Comparison of ENCODE assay signal across 17 mouse cellular contexts in genomic region chr5:64985971-64986370, GRCm38 (mm10). TPM values are rescaled to one million over a fixed set of nuclear protein-coding genes. Genes with fewer than 3 reads are reported as not detected.
A peak's percentile ranks its signal among the peaks of the same experiment; 100 is the strongest.
DNase-seq lines count a peak whose midpoint lies in the region; ATAC-seq lines count a peak whose summit lies in the region.
"Had no signal": no experiment of that assay in that cellular context is flagged by ENCODE, and none has a peak within 500 bp of the region (broad histone marks: within the 10 kb centered on the region; RNA-seq: fewer than 3 reads in every experiment).

No protein-coding gene starts in this region.

- H3K4me1 ChIP-seq in kidney, embryonic 14.5 days (ENCODE audit: control insufficient read depth, insufficient read depth, low read length), result no peaks in the 10 kb centered on the region
- H3K4me1 ChIP-seq: midbrain, embryonic 12.5 days had no signal

- no peak for ATAC-seq in kidney, embryonic 14.5 days (ENCODE audit: low FRiP score, low TSS enrichment)
- ATAC-seq: hindbrain, postnatal 0 days had no signal

- H3K4me2 ChIP-seq in kidney, embryonic 14.5 days (replicated peaks; ENCODE audit: low read depth, low read length), result no peak overlapping the region
- H3K4me2 ChIP-seq: midbrain, embryonic 12.5 days had no signal

- no peak overlapping the region for H3K9ac ChIP-seq in kidney, embryonic 14.5 days (ENCODE audit: low read depth, low read length)
- H3K9ac ChIP-seq: midbrain, embryonic 12.5 days had no signal

- intact Hi-C loops in heart, postnatal 10 days (cut with DNase I), result no loop called here

- WGBS in kidney, embryonic 14.5 days, result 67% methylated on average over 7 of the region's 7 CpGs

- H3K4me3 ChIP-seq in kidney, embryonic 14.5 days (ENCODE audit: low read length), result no peak overlapping the region
- H3K4me3 ChIP-seq: midbrain, embryonic 12.5 days had no signal

- no peak overlapping the region for H3K27ac ChIP-seq in kidney, embryonic 14.5 days (ENCODE audit: low read depth, low read length)
- H3K27ac ChIP-seq: hindbrain, postnatal 0 days; midbrain, embryonic 12.5 days had no signal

- DNase-seq in kidney, adult 18-20 months, result peak; percentile 6
- DNase-seq in heart, adult 9 months (ENCODE audit: low spot score in 2 of 2), result peak; percentile 42 to 76
- peak; percentile 18 to 23 for DNase-seq in heart, postnatal 10 days
- DNase-seq in lung, postnatal 10 days, result peak; percentile 42
- DNase-seq in layer of hippocampus, postnatal 10 days (ENCODE audit: low spot score in 2 of 2), result no peak
- no peak for DNase-seq in left cerebral cortex, adult 18-20 months (ENCODE audit: low spot score in 2 of 2)
- no peak for DNase-seq in cerebellum, adult 11-12 months
- DNase-seq: cerebellum, postnatal 10 days; gastrocnemius, postnatal 10 days; layer of hippocampus, postnatal 36 days; left cerebral cortex, postnatal 4 days; right cerebral cortex, postnatal 4 days; thymus, postnatal 4 days had no signal

- no peaks in the 10 kb centered on the region for H3K27me3 ChIP-seq in kidney, embryonic 14.5 days (ENCODE audit: control insufficient read depth, insufficient read depth, low read length)
- H3K27me3 ChIP-seq: midbrain, embryonic 12.5 days had no signal

- peaks cover 12% of the 10 kb centered on the region; the same call in 1 of the 2 replicates for H3K36me3 ChIP-seq in kidney, embryonic 14.5 days (ENCODE audit: control insufficient read depth, insufficient read depth, low read length)
- H3K36me3 ChIP-seq: midbrain, embryonic 12.5 days had no signal

- no peaks in the 10 kb centered on the region for H3K9me3 ChIP-seq in kidney, embryonic 14.5 days (ENCODE audit: control insufficient read depth, low read length)
- H3K9me3 ChIP-seq: midbrain, embryonic 12.5 days had no signal

RNA-seq across cellular contexts. Expression of gene Fam114a1, which starts 16.1 kb away (rescaled TPM):
- polyA plus RNA-seq in kidney, embryonic 14.5 days (2014; fragmentation: Nextera tagmentation; extraction: Ambion mirVana), result 19.5 and 30.2 TPM in 2 replicates
- total RNA-seq in heart, postnatal 10 days (2021), result 10 to 100 TPM; 28.2 to 39.4 TPM
- total RNA-seq in layer of hippocampus, postnatal 10 days (2021), result 1 to 10 TPM; 5.3 to 5.8 TPM
- 1 to 10 TPM; 4.3 to 5.7 TPM for total RNA-seq in left cerebral cortex, adult 18-20 months (2021)

RNA-seq across cellular contexts. Expression of gene Tlr6, which starts 26.1 kb away (rescaled TPM):
- 0.49 and 0.86 TPM in 2 replicates for polyA plus RNA-seq in kidney, embryonic 14.5 days (2014; fragmentation: Nextera tagmentation; extraction: Ambion mirVana)
- total RNA-seq in heart, postnatal 10 days (2021), result 1 to 10 TPM; 1.2 to 2.0 TPM
- 1 to 10 TPM; 1.3 to 1.4 TPM for total RNA-seq in layer of hippocampus, postnatal 10 days (2021)
- under 1 TPM; 0.33 to 0.70 TPM for total RNA-seq in left cerebral cortex, adult 18-20 months (2021)

RNA-seq across cellular contexts. Expression of gene Tlr1, which starts 52.6 kb away (rescaled TPM):
- 0.70 and 0.89 TPM in 2 replicates for polyA plus RNA-seq in kidney, embryonic 14.5 days (2014; fragmentation: Nextera tagmentation; extraction: Ambion mirVana)
- total RNA-seq in heart, postnatal 10 days (2021), result under 1 TPM; 0.34 to 0.67 TPM
- total RNA-seq in layer of hippocampus, postnatal 10 days (2021), result under 1 TPM; 0.54 to 0.57 TPM
- total RNA-seq in left cerebral cortex, adult 18-20 months (2021), result under 1 TPM; 0.16 to 0.19 TPM
- total RNA-seq: ES-E14 had no signal

Comparison
In these comparisons a context has a peak if more than half of its experiments do, and no peak if none do; other contexts are left out.
1. DNase-seq: peak in kidney, adult 18-20 months (single experiment), heart, adult 9 months (2 of 2), heart, postnatal 10 days (2 of 2) and lung, postnatal 10 days (single experiment); none in layer of hippocampus, postnatal 10 days (0 of 2), left cerebral cortex, adult 18-20 months (0 of 2) and cerebellum, adult 11-12 months (single experiment).
2. RNA of gene Fam114a1, which starts 16.1 kb away (total RNA-seq): 28.2 to 39.4 TPM in heart, postnatal 10 days; 5.3 to 5.8 TPM in layer of hippocampus, postnatal 10 days and 4.3 to 5.7 TPM in left cerebral cortex, adult 18-20 months; every median in the first group is over 4 times any median in the second.